Mouse (Mus musculus) limb, embryonic 11.5 days (tissue): Measurements from ENCODE around the gene Naa11. TPM values are rescaled to one million over a fixed set of nuclear protein-coding genes. Genes with fewer than 3 reads are reported as not detected.

Experiments used
- ATAC-seq: fragments of 200-750 bp; cut with Nextera tagmentation; 2 replicates; pipeline ENCODE4 v1.8.0; 2017; ENCODE audit warnings: low read depth; ENCODE audit not compliant: insufficient number of reproducible peaks, low FRiP score, low TSS enrichment
- DNase-seq: peaks from one replicate; pipeline ENCODE4 v3.0.0-alpha.2; 2015; ENCODE audit warnings: low spot score
- H3K27ac ChIP-seq: fragments of 300-500 bp; sonication (generic); replicated peaks from 2 replicates; pipeline ENCODE4 v1.5.1; 2014; ENCODE audit warnings: low read depth, mild to moderate bottlenecking, low read length
- H3K27me3 ChIP-seq: fragments of 300-500 bp; sonication (generic); 2 replicates; pipeline ENCODE4 v1.6.1; 2014; ENCODE audit warnings: mild to moderate bottlenecking, low read length, mixed read lengths; ENCODE audit not compliant: control insufficient read depth, insufficient read depth
- H3K36me3 ChIP-seq: fragments of 300-500 bp; sonication (generic); 2 replicates; pipeline ENCODE4 v1.6.1; 2014; ENCODE audit warnings: mild to moderate bottlenecking, low read length, moderate library complexity, mixed read lengths; ENCODE audit not compliant: control insufficient read depth, insufficient read depth
- H3K4me1 ChIP-seq: fragments of 300-500 bp; sonication (generic); 2 replicates; pipeline ENCODE4 v1.6.1; 2014; ENCODE audit warnings: low read length, mixed read lengths; ENCODE audit not compliant: control insufficient read depth, insufficient read depth
- H3K4me2 ChIP-seq: fragments of 300-500 bp; sonication (generic); 2 replicates; pipeline ENCODE4 v1.6.1; 2014; ENCODE audit warnings: low read depth, mild to moderate bottlenecking, moderate library complexity; ENCODE audit not compliant: severe bottlenecking
- H3K4me3 ChIP-seq: fragments of 300-500 bp; sonication (generic); 2 replicates; pipeline ENCODE4 v1.5.1; 2014; ENCODE audit warnings: low read depth, low read length
- H3K9ac ChIP-seq: fragments of 300-500 bp; sonication (generic); 2 replicates; pipeline ENCODE4 v1.6.1; 2014; ENCODE audit warnings: mild to moderate bottlenecking, low read length
- H3K9me3 ChIP-seq: fragments of 300-500 bp; sonication (generic); 2 replicates; pipeline ENCODE4 v1.6.1; 2016; ENCODE audit warnings: low read length; ENCODE audit not compliant: control insufficient read depth
- WGBS: fragments of 180-500 bp; shearing (Covaris S2); extraction: QIAGEN DNeasy Blood & Tissue Kit; methylation state at CpG from one replicate; pipeline ENCODE4 v1.1.7; 2014; 5-methylcytosine and 5-hydroxymethylcytosine counted together
- polyA plus RNA-seq: library from polyadenylated mRNA; unstranded; fragments of >200 nt; fragmentation: Nextera tagmentation; extraction: Ambion mirVana; gene quantifications from 2 replicates; pipeline ENCODE4 v1.2.1, GENCODE M21; 2014

The Naa11 gene
- not detected in 2 replicates for polyA plus RNA-seq

GRCm38 (mm10) chr5:97392160-97392559 is at the start of gene Naa11:
Naa11 (minus strand) TSS chr5:97392379.
- no peak within 1 kb of the TSS for H3K4me3 ChIP-seq
- H3K9me3 ChIP-seq: no peaks in the 10 kb centered on the region
- H3K27ac ChIP-seq: no peak within 1 kb of the TSS
- no peaks in the 10 kb centered on the region for H3K27me3 ChIP-seq
- no peak within 1 kb of the TSS for H3K4me2 ChIP-seq
- no peaks in the 10 kb centered on the region for H3K36me3 ChIP-seq
- ATAC-seq (no peak), DNase-seq (no peak)
- H3K4me1 ChIP-seq: no peaks in the 10 kb centered on the region
- H3K9ac ChIP-seq: no peak within 1 kb of the TSS
- 92% methylated on average over 23 of the region's 23 CpGs for WGBS

DNA sequence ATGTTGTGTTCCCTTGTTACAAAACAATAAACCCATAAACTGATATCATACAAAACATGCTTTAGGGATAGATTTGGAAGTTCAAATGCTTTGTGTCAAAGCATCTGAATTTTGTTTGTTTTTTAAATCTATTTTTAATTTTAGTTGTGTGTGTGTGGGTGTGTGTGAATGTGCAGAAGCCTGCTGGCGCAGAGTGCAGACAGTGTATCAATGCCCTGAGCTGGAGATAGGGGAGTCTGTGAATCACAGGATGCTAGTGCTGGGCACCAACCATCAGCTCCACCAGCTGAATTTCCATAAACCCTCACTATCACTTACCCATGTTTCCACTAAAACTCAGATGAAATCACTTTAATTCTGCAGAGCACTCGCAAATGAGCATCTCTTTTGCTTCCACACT is 40.3 kb upstream of the Naa11 start:
- H3K9ac ChIP-seq: no peak overlapping the region
- H3K4me1 ChIP-seq: no peaks in the 10 kb centered on the region
- no peaks in the 10 kb centered on the region for H3K9me3 ChIP-seq
- no peaks in the 10 kb centered on the region for H3K27me3 ChIP-seq
- no peak overlapping the region for H3K4me3 ChIP-seq
- no peak overlapping the region for H3K27ac ChIP-seq
- DNase-seq: no peak
- WGBS: 91% methylated on average over 2 of the region's 2 CpGs
- H3K4me2 ChIP-seq: no peak overlapping the region
- ATAC-seq: no peak
- H3K36me3 ChIP-seq: no peaks in the 10 kb centered on the region

GRCm38 (mm10) chr5:97429976-97430375 is 37.8 kb upstream of the Naa11 start:
- no peaks in the 10 kb centered on the region for H3K4me1 ChIP-seq
- no peaks in the 10 kb centered on the region for H3K27me3 ChIP-seq
- H3K27ac ChIP-seq: no peak overlapping the region
- no peak overlapping the region for H3K4me2 ChIP-seq
- WGBS: 69% methylated on average over 9 of the region's 9 CpGs
- ATAC-seq: no peak
- H3K9me3 ChIP-seq: no peaks in the 10 kb centered on the region
- H3K9ac ChIP-seq: no peak overlapping the region
- no peak overlapping the region for H3K4me3 ChIP-seq
- DNase-seq: no peak
- no peaks in the 10 kb centered on the region for H3K36me3 ChIP-seq

DNA sequence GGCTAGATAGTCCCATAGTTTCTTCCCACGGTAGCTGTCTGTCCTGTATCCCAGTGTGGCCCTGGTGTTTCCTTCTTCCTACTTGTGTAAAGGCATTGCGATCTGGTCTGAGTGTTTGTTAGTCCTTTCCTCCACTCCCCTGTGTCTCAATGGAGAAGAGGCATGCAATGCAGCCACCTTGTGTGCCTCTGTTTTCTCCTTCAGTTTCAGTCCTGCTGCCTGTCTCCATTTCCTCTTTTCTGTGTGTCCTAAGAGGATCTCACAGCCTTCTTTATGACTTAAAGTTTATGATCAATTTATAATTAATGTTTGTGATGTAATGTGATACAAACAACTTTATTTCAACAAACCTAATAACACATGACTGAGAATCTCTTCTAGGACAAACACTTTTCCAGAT is 29.5 kb upstream of the Naa11 start:
- no peak overlapping the region for H3K4me3 ChIP-seq
- DNase-seq: no peak
- no peak overlapping the region for H3K4me2 ChIP-seq
- H3K4me1 ChIP-seq: no peaks in the 10 kb centered on the region
- no peaks in the 10 kb centered on the region for H3K9me3 ChIP-seq
- no peak overlapping the region for H3K27ac ChIP-seq
- WGBS: 98% methylated on average over 2 of the region's 2 CpGs
- H3K36me3 ChIP-seq: no peaks in the 10 kb centered on the region
- ATAC-seq: no peak
- H3K9ac ChIP-seq: no peak overlapping the region
- no peaks in the 10 kb centered on the region for H3K27me3 ChIP-seq

DNA sequence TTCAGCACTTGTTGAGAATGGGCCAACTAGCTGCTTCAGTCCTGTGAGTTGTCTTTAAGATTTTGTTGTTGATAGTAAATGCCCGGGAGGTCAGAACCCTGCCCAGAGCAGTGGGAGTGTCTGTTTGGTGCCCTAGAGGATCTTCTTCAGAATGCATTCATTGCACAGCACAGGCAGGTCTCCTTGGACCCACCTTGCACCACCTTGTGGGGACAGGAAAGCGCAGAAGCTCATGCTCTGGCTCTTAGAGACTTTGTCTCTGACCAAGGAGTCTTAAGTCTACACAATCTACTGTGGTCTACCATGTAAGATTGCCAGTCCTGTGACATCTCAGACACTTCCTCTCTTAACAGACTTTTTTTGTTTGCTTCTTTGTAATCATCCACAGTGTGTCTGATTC is 25.0 kb upstream of the Naa11 start:
- Histone ChIP-seq H3K27me3 (no peaks in the 10 kb centered on the region), H3K4me2 (no peak overlapping the region), H3K4me1 (no peaks in the 10 kb centered on the region), H3K9me3 (no peaks in the 10 kb centered on the region), H3K4me3 (no peak overlapping the region), H3K9ac (no peak overlapping the region), H3K36me3 (no peaks in the 10 kb centered on the region), H3K27ac (no peak overlapping the region)
- ATAC-seq: no peak
- WGBS: 84% methylated on average over 2 of the region's 2 CpGs
- DNase-seq: no peak

- H3K4me2 ChIP-seq: no peak overlapping the region
- no peaks in the 10 kb centered on the region for H3K36me3 ChIP-seq
- no peak overlapping the region for H3K4me3 ChIP-seq
- 85% methylated on average over 6 of the region's 6 CpGs for WGBS
- no peak for ATAC-seq
- H3K27ac ChIP-seq: no peak overlapping the region
- H3K9ac ChIP-seq: no peak overlapping the region
- H3K27me3 ChIP-seq: no peaks in the 10 kb centered on the region
- H3K9me3 ChIP-seq: no peaks in the 10 kb centered on the region
- H3K4me1 ChIP-seq: no peaks in the 10 kb centered on the region
- no peak for DNase-seq
Measured at GRCm38 (mm10) chr5:97415837-97416236, 23.7 kb upstream of the Naa11 start.

DNA sequence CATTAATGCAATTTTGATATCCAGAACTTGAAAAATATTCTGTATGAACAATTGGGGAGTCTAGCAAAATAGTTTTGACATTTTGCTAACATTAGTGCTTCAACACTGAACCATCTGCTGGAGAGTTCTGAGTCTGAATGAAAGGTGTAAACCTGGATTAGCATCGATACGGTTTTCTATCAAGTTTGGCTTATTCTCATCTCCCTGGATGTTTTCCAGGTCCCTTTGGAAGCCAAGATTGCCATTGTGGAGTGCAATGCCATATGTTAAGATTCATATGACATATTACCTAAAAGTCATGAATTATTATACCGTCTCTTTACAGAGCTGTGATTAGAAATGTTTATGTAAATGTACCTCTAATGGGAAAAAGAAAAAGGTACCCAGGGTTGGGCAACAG is 21.5 kb upstream of the Naa11 start:
- no peaks in the 10 kb centered on the region for H3K4me1 ChIP-seq
- 94% methylated on average over 3 of the region's 3 CpGs for WGBS
- no peaks in the 10 kb centered on the region for H3K36me3 ChIP-seq
- H3K4me2 ChIP-seq: no peak overlapping the region
- no peak overlapping the region for H3K9ac ChIP-seq
- H3K4me3 ChIP-seq: no peak overlapping the region
- no peak for DNase-seq
- H3K27me3 ChIP-seq: no peaks in the 10 kb centered on the region
- H3K27ac ChIP-seq: no peak overlapping the region
- no peaks in the 10 kb centered on the region for H3K9me3 ChIP-seq
- no peak for ATAC-seq

DNA sequence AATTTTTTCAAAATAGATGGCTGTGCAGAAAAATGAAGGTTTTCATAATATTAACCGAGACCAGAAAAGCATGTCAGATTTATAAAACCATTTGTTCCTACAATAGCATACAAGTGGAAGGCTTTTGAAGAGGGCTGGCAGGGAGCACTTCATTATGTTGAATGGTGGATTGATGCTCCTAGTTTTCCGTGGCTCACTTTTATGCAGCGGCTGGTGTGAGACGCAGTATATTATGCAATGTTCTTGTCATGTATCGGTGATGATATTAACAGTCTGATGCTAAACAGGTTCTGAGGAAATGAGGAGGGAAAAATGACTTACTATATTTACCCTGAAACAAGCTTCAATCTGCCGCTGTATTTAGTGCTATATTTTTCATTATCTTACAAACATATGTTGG is 18.0 kb upstream of the Naa11 start:
- H3K27ac ChIP-seq: no peak overlapping the region
- 90% methylated on average over 6 of the region's 6 CpGs for WGBS
- H3K4me3 ChIP-seq: no peak overlapping the region
- no peaks in the 10 kb centered on the region for H3K27me3 ChIP-seq
- no peaks in the 10 kb centered on the region for H3K9me3 ChIP-seq
- H3K4me2 ChIP-seq: no peak overlapping the region
- DNase-seq (no peak), ATAC-seq (no peak)
- no peaks in the 10 kb centered on the region for H3K36me3 ChIP-seq
- H3K4me1 ChIP-seq: no peaks in the 10 kb centered on the region
- no peak overlapping the region for H3K9ac ChIP-seq

- WGBS: 44% methylated on average over 4 of the region's 4 CpGs
Measured at GRCm38 (mm10) chr5:97409234-97409704, 17.1 kb upstream of the Naa11 start.

More at GRCm38 (mm10) chr5:97409234-97409704, 17.1 kb upstream of the Naa11 start:
- no peaks in the 10 kb centered on the region for H3K36me3 ChIP-seq
- H3K4me1 ChIP-seq: no peaks in the 10 kb centered on the region
- no peak for ATAC-seq
- no peak overlapping the region for H3K4me2 ChIP-seq
- no peaks in the 10 kb centered on the region for H3K9me3 ChIP-seq
- H3K9ac ChIP-seq: no peak overlapping the region
- no peak overlapping the region for H3K4me3 ChIP-seq
- DNase-seq: no peak
- no peak overlapping the region for H3K27ac ChIP-seq
- no peaks in the 10 kb centered on the region for H3K27me3 ChIP-seq
